Mouse (Mus musculus) kidney, postnatal 14 days (tissue): ENCODE measurements around the gene P2rx5.
A peak's percentile ranks its signal among the peaks of the same experiment; 100 is the strongest.

Source experiments
- DNase-seq: peaks from one replicate; pipeline ENCODE4 v3.0.0; 2022; ENCODE audit warnings: mixed read lengths

P2rx5 gene

DNA sequence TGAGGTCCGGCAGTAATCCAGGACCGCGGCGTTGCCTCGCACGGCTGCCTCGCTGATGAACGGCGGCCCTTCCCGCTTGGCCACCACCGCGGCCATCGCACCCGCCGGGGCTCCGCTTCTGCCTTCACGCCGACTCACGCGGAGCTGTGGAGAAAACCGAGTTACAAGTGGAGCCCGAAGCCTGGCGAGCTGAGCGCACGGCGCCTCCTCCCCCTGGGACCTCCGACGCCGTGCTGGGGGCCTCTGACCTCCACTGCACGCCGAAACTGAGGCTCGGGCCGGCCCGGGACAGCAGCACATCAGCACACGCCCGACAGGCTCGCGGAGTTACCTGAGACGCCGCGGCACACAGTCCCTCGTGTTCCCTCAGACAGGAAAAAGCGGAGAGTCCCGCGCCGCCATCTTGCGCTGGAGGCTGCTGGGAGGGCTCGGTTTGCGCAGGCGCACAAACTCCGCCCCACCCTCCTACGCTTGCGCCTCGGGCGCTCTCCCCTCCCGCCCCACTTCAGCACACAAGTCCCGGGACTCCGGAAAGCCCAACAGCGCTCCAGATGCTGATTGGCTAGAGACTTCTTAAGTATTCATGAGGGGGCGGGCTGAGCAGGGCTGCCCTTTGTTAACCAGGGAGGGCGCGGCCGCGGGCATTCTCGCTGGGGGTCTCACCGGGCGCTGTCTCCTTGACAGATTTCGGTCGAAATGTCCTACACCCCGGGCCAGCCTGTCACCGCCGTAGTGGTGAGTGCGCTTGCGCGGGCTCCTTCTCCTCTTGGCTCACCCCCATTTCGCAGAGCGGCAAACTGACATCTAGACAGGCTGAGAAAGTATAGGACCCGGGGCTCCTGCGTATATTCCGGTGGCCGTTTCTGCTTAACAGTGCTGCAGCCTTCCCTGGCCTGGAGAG is 16.6 kb downstream of the P2rx5 start, which contains the start of the genes Emc6 and Tax1bp3:
TSS of gene Emc6 (minus strand) at position 430 of the 901 bp plus-strand sequence.
TSS of gene Tax1bp3 (plus strand) at position 476 of the 901 bp plus-strand sequence.
- DNase-seq, result peak; percentile 98

- peak; percentile 91 for DNase-seq
These were observed 17.3 kb downstream of the P2rx5 start for GRCm38 (mm10) chr11:73177509-73177875.

GRCm38 (mm10) chr11:73177895-73178294 is 17.7 kb downstream of the P2rx5 start:
- DNase-seq, result no peak

DNA sequence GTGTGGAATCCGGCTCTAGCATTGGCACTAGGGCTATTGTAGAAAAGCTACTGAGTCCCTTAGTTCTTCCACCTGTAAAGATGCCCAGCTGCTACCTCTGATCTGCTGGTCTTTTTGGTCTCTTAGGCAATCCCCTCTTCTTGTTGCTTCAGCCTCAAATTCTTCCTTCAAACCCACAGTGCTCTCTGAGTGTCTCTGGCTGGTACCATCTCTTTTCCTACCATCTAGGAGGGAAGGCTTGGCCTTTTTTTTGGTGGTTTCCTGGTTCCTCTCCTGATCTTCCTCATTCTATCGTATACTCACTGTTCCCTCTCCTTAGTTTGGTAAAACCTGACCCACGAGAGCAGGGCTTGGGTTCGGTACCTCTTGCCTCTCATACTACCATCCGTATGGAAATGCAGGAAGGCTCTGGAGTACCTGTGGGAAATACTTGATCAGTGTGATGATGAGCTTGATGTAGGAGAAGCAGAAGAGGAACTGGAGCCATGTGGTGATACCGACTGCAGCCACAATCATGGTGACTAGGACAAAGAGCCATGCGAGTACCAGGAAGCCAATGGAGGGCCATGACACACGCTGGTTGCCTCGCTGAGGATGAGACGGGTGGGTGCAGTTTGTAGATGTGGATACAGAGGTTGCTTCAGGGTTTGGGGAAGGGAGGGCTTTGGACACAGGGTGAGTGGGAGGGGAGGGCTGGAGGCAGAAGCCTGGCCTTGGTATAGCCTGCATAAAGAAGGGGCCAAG is 25.8 kb downstream of the P2rx5 start:
- no peak for DNase-seq

DNA sequence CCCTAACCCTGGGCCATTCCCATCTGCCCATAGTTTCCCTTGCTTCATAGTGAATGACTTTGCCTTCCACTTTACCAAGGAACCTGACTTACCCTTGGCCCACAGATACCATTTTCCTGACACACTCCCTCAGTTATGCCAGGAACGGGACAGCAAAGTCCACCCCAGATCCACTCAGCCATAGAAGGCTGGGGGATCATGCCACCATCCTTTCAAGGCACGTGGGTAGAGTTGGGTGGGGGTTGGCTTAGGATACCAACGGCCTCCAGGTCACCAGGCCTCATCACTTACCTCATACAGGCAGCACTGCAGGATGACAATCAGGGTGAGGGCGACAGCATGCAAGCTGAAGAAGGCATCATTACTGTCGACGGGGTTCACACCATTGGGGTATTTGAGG is 27.0 kb downstream of the P2rx5 start:
- DNase-seq, result no peak

DNA sequence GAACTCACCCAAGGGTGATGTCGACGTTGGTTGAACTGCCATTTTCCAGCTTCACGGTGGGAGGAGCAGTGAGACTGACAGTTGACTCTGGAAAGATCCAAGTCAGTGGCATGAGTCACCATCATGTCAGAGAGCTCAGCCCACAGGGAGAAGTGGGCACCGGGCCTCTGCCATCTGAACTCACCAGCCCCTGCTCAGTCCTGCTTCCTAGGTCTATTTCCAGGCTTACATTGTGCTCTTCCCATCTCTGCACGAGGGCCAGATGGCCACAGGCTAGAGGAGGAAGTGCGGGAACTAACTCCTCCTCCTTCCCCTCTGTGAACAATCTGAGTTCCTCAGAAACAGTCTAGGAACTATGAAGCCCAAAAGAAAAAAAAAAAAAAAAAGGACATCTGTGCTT is 32.8 kb downstream of the P2rx5 start:
- no peak for DNase-seq

- DNase-seq, result no peak
These were observed 34.2 kb downstream of the P2rx5 start for GRCm38 (mm10) chr11:73194444-73194843.

DNA sequence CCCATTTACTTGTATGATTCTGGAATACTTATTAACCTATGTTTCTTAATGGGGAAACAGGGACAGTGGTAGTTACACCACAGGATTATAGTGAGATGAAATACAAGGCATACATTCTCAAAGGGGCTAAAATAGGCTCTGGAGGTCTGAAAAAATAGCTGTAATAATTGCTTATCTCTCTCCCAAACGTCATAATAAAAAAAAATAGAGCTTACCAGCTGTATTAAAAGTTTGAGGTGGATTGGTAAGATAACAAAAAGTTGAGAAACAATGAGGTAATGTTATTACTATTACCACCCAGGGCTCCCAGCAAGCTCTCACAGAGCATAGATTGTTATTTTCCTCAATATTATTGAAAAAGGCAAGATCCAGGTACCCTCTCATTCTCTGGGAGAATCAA is 38.0 kb downstream of the P2rx5 start:
- no peak for DNase-seq

DNA sequence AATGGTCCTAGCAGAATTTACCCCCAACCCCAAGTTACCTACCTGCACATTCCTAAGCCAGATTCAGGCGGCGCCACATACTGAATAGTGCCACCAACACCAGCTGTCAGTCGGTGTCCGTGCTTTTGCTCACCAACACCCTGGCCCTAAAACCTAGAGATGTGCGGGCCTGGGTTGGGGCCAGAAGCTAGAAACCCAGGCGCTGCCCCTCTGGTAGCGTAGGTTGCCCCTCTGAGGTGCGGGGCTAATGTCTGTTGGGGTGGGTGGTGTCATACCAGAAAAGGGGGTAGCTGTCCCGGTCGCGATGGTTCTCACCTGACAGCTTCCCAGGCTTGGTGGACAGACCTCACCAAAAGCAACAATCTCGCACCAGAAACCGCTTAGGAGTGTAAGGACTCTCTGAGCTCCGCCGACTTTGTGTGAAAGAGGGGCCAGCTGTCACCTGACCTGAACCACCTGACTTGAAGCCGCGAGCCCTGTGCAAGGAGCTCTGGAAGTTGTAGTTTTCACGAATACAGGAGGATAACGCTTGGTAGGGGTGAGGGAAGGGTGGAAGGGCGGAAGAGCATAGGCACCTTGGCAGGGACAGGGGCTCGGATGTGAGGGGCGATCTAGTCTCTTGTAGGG is 38.5 kb downstream of the P2rx5 start, which contains the start of gene Ctns:
TSS of gene Ctns (minus strand) at position 440 of the 627 bp plus-strand sequence.
- DNase-seq, result peak; percentile 91

- peak; percentile 96 for DNase-seq
These were observed 39.0 kb downstream of the P2rx5 start, which contains the start of gene Shpk for GRCm38 (mm10) chr11:73199230-73199712. TSS of gene Shpk (plus strand) at chr11:73199460.

GRCm38 (mm10) chr11:73199879-73200278 is 39.7 kb downstream of the P2rx5 start:
- DNase-seq, result peak; percentile 29

DNA sequence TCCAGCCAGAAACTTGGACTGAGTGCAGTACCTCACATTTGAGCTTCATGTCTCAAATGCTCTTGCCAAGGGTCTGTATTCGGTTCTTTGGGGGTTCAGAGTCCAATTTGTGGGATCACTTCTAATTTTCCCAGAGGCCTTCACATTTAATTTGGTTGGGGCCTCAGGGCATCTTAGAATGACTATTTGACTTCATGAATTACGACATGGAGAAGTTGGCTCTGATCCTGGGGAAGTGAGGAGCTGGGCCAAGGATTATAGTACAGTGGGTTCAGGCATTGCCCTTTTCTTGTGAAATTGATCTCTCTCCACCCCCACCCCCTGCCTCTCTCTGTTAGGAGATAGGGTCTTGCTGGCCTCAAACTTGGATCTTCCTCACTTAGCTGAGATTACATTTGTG is 40.8 kb downstream of the P2rx5 start:
- DNase-seq, result no peak

- no peak for DNase-seq
These were observed 41.4 kb downstream of the P2rx5 start for GRCm38 (mm10) chr11:73201597-73201996.

DNA sequence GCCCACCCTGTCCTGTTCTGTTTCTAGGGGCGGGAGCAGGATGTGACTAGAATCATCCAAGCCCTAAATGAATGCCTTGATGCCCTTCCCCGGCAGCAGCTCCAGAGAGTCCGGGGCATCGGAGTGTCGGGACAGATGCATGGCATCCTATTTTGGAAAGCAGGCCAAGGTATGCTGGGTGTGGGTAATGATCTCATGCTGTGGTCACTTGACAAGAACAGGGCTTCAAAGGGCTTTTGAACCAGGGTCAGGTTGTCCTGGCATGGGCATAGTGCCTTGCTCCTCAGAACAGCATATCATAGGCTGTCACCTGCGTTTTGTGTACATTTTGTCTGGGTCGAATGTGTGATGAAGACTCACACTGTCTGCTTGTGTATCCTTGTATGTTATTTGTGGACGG is 43.7 kb downstream of the P2rx5 start:
- no peak for DNase-seq

DNA sequence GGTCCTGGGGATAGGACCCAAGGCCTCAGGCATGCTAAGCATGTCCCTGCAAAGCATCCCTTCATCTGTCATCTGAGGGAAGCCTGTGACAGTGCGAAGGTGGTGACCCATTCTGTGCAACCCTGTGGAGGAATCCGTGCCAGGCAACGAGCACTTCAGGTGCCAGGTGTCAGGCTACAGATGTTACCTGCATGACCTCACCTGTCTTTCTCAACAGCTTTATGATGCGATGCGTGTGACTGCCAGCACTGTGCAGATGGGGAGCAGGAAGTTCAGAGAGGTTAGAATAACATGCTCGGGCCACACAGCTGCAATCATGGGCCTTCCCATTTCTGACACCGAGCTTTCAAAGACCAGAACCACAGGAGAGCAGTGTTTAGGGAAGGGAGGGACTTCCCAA is 45.0 kb downstream of the P2rx5 start:
- DNase-seq, result no peak

- no peak for DNase-seq
These were observed 47.4 kb downstream of the P2rx5 start for GRCm38 (mm10) chr11:73207621-73208020.

GRCm38 (mm10) chr11:73213956-73214355 is 53.7 kb downstream of the P2rx5 start:
- no peak for DNase-seq

DNA sequence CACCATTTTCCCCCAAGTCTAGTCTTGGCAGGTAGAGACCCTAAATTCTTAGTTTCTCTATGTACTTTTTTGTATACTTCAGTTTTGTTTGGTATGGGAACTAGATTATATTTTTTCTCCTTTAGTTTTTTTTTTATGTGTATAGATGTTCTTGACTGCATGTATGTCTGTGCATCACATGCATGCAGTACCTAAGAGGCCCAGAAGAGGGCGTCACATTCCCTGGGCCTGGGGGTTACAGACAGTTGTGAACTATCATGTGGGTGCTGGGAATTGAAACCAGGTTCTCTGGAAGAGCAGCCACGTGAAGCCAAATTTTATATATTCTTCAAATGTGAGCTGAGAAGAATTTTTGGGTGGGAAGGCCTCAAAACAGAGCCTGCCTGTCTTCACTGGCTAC is 59.5 kb downstream of the P2rx5 start:
- no peak for DNase-seq

DNA sequence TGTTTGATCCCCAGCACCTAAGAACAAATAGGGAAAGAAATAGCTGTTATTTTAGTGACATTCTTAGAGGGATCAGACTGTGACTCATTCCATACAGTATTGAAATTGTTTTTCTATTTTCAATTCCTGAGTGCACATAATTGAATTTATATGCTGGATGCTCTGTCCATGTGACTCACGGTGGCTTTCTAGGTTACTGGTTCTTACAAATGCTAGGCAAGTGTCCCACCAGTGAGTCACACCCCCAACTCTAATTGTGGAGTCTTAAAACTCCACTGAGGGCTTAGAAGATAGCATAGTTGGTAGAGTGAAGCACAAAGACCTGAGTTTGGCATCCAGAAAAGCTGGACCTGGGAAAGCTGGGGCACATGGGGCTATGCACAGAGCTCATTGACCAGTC is 60.4 kb downstream of the P2rx5 start:
- DNase-seq, result no peak
